Mouse (Mus musculus): Measurements from ENCODE around the gene Gm5591. TPM values are rescaled to one million over a fixed set of nuclear protein-coding genes. Genes with fewer than 3 reads are reported as not detected.

Gm5591 gene
- not detected in 2 replicates for total RNA-seq (2023)

DNA sequence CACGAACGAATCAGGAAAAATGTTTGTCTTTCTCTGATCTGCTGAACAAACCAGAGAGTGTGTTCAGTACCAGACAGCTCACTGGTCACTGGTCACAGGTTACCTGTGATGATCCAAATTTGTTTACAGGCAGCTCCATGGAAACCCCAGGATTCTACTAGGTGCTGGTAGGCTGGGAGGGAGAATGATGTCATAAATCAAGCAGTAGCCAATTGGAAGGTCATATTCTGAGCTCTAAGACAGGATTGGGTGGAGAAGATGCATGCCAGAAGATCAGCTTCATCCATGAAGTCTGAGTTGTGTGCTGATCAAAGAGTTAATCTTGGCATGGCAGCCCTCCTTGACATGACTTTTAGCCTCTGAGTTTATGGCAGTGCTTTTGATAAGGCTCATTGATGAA, at the start of gene Gm5591:
Gm5591 (minus strand) TSS at position 101 of the 400 bp plus-strand sequence.

Measured in neutrophil, adult 65 days (primary cell).